Mouse (Mus musculus) layer of hippocampus, postnatal 10 days (tissue): ENCODE measurements at regions not wholly inside any gene's neighbourhood (a gene's known extent, or its start where the extent isn't known, plus 50 kb on each side); places are given as distances from the start of the nearest gene placed in this dataset.
A peak's percentile ranks its signal among the peaks of the same experiment; 100 is the strongest.

Experiments used
- DNase-seq, 2 experiments: peaks; one replicate each; pipeline ENCODE4 v3.0.0; 2021; ENCODE audit warnings: low spot score in 2 of 2

DNA sequence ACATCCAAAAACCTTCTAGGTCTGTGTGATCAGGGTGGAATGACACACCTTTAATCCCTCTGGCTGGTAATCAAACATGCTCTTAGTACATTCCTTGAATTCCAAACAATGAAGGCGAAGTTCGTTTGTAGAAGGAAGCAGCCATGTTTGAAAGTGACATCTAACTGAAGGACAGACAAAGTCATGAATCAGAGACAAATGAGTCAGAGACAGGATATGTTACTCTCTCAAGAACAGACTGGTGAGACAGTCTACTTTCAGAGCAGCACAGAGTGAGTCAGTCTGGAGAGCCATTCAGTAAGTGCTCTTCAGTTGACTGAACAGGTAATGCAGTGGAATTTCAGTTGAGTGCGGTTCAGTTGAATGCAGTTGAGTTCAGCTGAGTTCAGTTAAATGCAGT is 150.4 kb downstream of the Cpe start:
- no peak for DNase-seq

GRCm38 (mm10) chr8:64539846-64540472 is 152.9 kb downstream of the Cpe start:
- no peak for DNase-seq

- DNase-seq: no peak
Measured at GRCm38 (mm10) chr8:64531780-64532179, 161.1 kb downstream of the Cpe start.

DNA sequence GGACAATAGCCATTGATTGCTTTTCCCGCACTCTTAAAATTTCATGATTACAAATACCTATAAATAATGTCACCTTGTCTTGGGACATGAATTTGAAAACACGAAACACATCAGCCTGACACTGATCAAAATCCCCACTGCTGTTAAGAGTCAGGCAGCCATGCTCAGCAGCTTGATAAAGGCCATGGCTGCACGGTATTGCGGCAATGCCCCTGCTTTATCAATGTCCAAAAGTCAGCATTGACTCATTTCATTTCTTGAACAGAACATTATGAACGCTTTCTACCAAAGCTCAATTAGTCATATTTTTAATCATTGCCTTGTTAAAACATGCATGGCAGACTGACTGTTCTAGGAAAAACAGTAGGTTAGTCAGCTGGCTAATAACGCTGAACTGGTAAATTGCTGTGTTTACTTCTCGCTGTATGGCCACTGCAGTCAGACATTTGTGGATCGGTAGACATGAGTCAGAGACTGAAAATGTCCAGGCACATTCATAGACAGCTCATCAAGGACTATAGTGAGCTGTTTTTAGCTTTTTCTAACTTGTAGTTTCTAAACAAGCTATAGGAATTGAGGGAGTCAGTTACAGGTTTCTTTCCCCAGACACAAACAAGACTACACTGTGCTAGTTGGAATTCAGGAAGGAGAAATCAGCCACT is 170.3 kb downstream of the Cpe start:
- DNase-seq: no peak

- DNase-seq: no peak
Measured at GRCm38 (mm10) chr8:64519650-64520049, 173.2 kb downstream of the Cpe start.

- no peak for DNase-seq
Measured at GRCm38 (mm10) chr8:64515923-64516322, 176.9 kb downstream of the Cpe start.

DNA sequence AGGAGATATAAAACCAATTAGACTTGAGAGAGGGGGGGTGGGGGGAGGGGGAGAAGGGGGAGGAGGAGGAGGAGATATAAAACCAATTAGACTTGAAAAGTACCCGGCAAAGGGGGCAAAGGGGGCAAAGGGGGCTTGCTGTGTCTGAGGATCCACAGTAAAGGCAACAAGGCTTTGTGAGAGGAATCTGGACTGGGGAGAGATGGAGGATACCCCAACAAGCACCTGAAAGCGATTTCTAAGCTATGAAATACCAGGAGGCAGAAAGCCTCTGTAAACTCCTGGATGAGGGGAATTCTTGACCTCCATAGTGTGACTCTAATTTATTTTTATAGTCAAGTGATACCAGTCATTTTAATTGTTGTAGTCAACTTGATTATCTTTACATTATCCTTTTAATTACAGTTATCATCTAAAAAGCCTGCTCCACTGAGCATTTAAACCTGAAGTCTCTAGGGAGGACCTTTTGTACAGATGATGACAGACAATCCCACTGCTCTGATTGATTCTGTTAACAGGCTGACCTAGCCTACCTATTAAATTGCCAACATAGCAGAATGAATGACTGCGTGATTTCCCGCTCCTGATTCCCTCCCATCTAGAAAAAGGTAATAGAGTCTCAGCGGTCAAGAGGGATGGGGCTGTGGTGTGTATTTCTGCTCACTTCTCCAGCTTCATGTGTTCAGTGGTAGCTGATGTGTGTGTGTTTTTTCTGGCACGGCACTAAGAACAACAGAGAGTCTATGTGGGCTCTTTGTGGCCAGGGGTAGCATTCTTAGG is 195.4 kb downstream of the Cpe start:
- DNase-seq: no peak

- no peak for DNase-seq
Measured at GRCm38 (mm10) chr8:64496333-64497213, 196.3 kb downstream of the Cpe start.

DNA sequence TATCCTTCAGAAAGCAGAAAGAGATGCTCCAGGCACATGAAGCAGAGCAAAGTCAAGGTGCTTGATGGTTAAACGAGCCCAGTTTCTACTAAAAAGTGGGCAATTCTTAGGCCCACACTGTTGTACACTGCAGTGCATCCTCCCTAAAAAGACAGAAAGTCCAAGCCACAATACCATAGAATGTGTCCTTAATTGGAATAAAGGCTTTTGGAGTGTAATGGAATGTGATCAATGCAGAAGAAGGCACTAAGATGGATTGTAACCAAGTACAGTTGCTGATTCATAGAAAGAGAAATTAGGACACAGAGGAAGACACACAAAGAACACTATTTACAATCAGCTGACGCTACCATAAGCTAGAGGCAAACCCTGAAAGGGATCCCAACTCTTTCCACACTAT is 201.3 kb downstream of the Cpe start:
- no peak for DNase-seq

- DNase-seq: no peak
Measured at GRCm38 (mm10) chr8:64488057-64488456, 204.8 kb downstream of the Cpe start.

DNA sequence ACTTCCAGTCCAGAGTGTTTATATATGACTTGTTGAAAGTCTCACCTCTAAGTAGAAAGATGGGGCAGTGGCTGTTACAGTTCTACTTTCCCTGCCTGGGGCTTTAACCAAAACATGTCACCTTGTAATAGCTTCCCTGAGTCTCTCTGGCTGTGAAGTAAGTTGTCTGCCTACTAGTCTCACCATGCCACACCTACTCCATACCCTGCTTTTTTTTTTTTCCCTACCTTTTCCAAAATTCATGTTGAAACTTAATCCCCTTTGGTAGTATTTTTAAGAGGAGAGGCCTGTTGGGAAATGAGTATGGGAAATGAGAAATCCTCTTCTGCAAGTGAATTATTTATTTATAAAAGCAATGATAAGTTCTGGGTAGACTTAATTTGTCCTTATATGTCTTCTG is 219.6 kb downstream of the Cpe start:
- DNase-seq: no peak

DNA sequence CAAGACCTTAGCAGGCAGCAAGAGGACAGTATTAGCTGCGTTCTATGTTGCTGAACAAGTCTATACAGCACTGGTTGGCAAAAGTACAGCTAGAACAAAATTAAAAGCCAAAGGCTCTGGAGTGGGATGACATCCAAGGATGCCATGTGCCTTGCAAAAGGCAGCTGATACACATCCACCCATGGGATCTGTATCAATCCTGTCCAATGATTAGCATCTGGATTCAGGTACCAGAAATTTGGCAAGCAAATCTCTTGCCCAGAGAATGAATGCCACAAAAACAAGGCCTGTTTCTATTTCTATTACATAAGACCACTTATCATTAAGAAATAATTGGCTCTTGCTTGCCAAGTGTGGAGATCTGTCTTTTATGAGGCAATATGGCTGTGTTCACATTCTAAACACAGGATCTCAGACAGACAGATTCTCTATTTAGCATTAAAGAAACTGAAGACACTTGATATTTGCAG is 220.0 kb downstream of the Cpe start:
- DNase-seq: no peak

GRCm38 (mm10) chr8:64461136-64461535 is 231.7 kb downstream of the Cpe start:
- no peak for DNase-seq

DNA sequence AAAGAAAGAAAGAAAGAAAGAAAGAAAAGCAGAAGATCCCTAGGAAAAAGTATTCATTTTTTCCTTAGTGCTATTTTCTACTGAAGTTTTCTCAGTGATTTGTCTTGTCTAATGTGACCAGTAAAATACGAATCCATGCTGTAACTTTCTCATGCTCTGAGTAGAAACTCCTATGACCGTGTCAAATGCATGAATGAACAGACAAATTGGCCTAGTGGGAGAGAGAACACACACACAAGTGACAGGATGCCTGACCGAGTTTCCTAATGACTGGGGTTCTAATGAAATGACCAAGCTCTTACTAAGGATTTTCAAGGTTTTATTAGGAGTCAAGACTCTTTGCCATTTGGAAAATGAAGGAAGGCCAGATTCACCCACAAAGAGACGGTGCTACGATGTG is 235.9 kb downstream of the Cpe start:
- no peak for DNase-seq

- DNase-seq: peak in 1 of 2 experiments; percentile 11
Measured at GRCm38 (mm10) chr8:64454736-64455135, 238.1 kb downstream of the Cpe start.

GRCm38 (mm10) chr8:64445366-64445765 is 239.3 kb upstream of the Tll1 start:
- DNase-seq: no peak

DNA sequence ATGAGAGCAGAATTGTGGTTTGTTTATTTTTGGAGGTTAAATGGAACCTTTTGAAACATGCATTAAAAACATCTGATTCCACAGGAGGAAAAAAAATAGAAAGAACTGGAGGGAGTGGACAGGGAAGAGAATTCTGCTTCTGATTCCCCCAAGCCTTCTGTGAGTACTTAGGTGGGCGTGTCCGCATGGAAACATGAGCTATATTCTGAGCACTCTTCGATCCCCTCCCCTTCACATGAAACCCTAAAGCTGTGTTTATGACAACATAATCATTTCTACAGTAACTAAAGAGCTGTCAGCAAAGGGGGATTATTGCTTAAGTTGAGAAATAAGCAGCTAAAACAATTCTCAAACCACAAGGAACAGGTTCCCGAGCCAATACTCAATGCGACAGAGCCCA is 238.4 kb upstream of the Tll1 start:
- no peak for DNase-seq

DNA sequence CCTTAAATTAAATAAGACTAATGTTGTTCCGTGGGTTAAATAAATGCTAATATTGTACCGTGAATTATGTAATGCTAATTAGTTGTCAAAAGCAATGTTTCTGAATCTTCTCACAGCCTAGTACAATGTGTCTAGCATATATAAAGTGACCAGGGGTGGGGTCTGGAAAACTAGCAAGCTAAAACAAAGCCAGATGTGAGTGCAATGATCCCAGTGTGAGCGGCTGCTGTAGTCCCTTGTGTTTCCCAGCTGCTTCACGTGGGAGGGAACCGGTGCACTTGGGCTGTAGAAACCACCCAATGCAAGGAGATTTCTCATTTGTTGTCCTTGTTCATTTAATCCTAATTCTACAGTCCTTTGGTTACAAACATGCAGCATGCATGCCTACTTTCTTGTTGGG is 232.4 kb upstream of the Tll1 start:
- no peak for DNase-seq

GRCm38 (mm10) chr8:64434648-64435047 is 228.6 kb upstream of the Tll1 start:
- no peak for DNase-seq

- DNase-seq: no peak
Measured at GRCm38 (mm10) chr8:64422850-64423214, 216.8 kb upstream of the Tll1 start.

- no peak for DNase-seq
Measured at GRCm38 (mm10) chr8:64422200-64422849, 216.3 kb upstream of the Tll1 start.
